Mouse (Mus musculus) R1 (cell line): ENCODE data around the gene Fastk.

Source experiments
- DNase-seq: peaks from one replicate; pipeline ENCODE4 v3.0.0-alpha.2; 2018; ENCODE audit warnings: low read depth, low spot score

Fastk gene

GRCm38 (mm10) chr5:24444746-24445427 lies at the start of gene Fastk:
Fastk (minus strand) TSS chr5:24445287.
- peak; percentile 93 for DNase-seq

GRCm38 (mm10) chr5:24492546-24493285 lies 47.6 kb upstream of the Fastk start:
- no peak for DNase-seq

GRCm38 (mm10) chr5:24490413-24490920 lies 45.4 kb upstream of the Fastk start:
- DNase-seq = no peak

- no peak for DNase-seq
Observed at GRCm38 (mm10) chr5:24486738-24487137, 41.7 kb upstream of the Fastk start.

- peak; percentile 87 for DNase-seq
Observed at GRCm38 (mm10) chr5:24486097-24486496, 41.0 kb upstream of the Fastk start.

DNA sequence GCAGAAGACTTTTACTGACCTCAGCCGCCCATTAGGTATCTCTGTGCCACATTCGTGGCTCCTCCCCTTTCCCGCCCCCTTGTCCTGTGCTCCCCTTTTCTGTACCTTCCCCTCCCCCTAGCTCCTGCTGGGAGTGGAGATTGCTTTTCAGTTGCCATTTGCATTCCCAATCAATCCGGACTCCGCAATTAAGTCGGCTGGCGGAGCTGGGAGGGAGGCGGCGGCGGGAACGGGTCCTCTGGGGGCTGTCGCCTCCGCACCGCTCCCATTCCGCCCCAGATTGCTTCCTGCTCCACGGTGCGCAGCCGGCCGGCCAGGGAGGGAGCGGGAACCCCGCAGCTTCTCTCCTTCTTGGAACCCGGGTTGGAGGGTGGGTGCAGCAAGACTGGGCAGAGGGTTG lies 39.9 kb upstream of the Fastk start:
- peak; percentile 89 for DNase-seq

DNA sequence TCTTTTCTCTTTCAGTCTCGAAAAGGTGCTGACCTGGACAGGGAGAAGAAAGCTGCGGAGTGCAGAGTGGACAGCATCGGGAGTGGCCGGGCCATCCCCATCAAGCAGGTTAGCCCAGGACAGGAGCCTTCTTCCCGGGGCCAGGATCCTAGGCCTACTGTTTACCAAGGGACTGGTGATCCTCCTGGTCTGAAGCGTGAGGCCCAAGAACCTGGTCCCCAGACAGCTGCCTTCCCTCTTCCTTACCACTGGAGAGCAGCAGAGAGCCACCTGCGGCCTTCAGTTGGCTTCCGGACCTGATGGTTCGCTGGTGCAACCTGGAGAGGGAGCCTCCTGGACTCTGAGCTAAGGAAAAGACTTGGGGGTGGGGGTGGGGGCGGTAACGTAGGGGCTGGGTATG lies 38.2 kb upstream of the Fastk start:
- DNase-seq = peak; percentile 95

DNA sequence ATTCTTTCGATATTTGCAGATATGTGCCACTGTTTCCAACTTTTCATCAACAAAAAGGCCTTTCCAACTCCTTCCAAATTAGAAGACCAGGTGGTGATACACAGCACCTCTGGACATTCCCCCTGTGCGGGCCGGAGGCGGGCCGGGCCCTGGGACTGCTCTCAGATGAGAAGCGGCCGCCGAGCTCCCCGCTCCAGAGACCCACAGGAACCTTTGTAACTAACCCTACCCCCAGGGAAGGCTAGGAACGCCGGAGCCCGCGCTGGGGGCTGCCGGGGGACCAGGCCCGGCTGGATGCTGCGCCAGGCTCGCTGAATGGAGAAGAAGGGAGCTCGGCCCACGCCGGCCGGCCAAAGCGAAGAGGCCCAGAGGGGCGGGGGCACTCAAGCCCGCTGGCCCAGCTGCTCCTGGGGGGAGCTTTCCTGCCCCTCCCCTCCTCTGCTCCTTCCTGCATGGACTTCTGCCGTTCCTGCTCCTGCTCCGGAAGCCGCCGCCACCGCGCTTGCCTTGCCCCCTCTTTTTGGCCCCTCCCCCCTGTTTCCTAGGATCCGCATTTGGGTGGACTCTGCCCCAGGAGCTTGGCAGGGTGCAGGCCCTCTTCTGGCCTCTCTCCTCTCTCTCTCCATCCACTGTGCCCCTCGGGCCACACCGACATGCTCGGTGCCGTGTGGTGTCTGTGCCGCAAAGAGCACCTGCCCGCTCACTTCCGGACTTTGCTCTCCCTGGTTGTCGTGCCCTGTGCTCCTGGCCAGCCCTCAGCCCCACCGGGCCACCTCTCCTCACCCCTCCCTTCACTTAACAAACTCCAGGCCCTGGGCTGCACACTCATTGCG lies 37.4 kb upstream of the Fastk start:
- peak; percentile 78 for DNase-seq

DNA sequence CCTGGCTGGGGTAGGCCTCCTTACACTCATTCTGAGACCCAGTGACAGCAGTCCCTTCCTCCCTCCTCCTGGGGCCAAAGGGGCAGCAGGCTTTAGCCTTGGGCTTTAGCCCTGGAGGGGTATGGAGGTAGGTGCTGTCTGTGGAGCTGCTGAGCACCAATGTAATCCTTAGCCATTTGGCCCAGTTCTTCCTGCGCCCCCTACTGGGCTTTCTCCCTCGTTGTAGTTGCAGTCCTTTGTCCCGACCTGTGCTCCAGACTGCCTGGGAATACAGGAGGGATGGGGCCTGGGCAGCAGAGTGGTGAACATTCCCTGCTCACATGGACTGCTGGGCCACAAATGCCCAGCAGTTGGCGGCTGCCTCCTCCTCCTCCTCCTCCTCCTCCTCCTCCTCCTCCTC lies 36.6 kb upstream of the Fastk start:
- peak; percentile 92 for DNase-seq

DNA sequence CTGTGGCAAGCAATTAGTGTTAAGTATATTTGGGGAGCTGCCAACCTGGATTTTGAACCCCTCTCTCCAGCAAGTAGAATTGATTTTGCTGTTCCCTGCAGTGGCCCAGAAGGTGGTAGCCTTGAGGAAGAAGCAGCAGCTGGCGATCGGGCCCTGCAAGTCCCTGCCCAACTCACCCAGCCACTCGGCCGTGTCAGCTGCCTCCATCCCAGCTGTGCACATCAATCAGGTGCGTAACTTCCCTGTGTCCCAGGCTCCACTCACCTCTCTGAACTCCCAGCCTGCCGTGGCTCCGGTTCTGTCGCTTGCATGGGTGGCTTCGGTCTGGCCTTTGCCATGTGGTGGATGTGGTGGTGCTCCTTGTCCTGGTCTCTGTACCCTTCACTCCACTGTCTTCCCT lies 32.8 kb upstream of the Fastk start:
- DNase-seq = no peak

GRCm38 (mm10) chr5:24475476-24476241 lies 30.6 kb upstream of the Fastk start:
- peak; percentile 37 for DNase-seq

GRCm38 (mm10) chr5:24474723-24475261 lies 29.7 kb upstream of the Fastk start:
- peak; percentile 43 for DNase-seq

DNA sequence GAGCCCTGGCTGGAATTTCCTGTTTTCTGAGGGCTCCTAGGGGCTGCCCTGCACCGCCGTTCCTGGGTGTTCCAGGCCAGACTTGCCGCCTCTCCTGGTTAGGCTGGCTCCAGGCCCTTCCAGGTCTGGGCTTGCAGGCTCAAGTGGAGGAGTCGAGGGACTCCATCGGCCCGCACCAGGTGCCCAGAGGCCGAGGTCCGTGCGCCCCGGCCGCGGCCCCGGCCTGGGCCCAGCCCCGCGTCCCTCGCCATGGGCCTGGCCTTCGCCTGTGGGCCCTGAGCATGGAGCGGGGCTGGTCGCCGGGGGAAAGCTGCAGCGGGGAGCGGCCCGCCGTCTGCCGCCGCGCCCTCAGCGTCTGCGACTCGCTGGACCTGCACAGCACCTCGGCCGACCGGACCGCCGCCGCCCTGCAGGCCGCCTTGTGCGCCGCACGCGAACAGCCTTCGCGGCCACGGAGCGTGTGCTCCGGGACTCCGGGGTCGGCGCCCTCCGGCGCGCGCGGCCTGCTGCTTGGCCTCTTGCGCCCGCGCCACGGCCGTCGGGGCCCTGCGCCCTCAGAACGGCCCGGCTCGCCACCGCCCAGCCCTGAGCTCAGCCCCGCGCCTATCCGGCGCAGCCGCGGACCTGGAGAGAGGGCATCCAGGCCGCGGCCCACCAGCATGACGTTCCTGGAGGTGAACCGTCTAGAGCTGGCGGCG lies 29.1 kb upstream of the Fastk start:
- DNase-seq = peak; percentile 58

DNA sequence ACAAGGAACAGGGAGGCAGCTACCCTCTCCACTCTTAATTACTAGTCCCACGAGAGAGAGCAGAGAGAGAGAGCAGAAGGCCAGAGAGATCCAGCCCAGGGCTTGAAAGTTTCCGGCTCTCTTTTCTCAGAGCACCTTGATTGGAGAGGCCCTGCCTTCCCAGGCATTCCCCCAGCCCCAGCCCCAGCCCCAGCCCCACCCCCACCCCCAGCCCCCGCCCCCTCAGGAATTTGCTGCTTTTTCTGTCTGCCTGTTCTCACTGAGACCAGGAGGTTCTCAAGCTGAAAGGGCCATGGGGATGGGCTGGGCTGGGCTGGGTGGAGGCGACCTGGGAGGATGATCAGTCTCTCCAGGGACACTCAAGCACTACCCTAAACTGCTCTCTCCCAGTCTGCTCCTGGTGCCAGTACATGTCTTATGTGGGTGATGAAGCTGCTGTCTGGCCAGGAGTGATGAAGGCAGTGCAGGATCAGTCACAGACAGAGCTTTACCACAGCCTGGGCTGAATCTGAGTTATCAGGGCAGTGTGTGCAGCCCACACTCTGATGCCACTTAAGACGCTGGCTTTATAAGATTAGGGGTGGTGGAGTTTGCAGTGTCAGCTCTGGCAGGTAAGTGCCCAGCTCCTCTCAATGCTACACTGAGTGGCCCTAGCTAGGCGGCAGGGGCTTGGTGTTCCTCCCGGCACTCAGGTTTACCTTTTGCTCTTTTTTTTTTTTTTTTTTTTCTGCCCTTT lies 28.0 kb upstream of the Fastk start:
- DNase-seq = peak; percentile 81

- DNase-seq = peak; percentile 84
Observed at GRCm38 (mm10) chr5:24470600-24470999, 25.5 kb upstream of the Fastk start.

DNA sequence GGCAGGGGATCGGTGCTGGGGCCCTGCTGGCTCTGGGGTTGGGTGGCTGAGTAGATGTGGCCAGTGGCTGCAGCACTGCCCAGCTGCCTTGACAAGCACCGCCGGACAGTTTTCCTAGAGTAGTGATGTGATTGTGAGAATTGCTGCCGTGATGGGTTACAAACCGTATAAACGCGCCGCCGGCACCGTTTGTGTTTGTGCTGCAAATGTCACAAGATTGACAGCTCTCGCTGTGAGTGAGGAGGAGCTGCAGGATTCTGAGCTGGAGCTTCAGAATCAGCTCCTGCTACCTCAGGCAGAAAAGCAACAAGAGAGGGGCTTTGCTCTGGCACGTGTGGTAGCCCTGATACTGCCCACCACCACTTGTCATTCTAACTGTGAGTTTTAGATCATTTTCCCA lies 21.7 kb upstream of the Fastk start:
- no peak for DNase-seq

- DNase-seq = no peak
Observed at GRCm38 (mm10) chr5:24455613-24456012, 10.5 kb upstream of the Fastk start.

- DNase-seq = peak; percentile 69
Observed at GRCm38 (mm10) chr5:24455076-24455475, 10.0 kb upstream of the Fastk start.

- DNase-seq = no peak
Observed at GRCm38 (mm10) chr5:24453985-24454303, 8.9 kb upstream of the Fastk start.
